Comparison of ENCODE assay signal across 12 mouse cellular contexts in genomic region chr2:29672746-29673536, GRCm38 (mm10). TPM values are rescaled to one million over a fixed set of nuclear protein-coding genes. Genes with fewer than 3 reads are reported as not detected.
DNase-seq lines count a peak whose midpoint lies in the region; ATAC-seq and TF ChIP-seq lines count a peak whose summit lies in the region.
"Had no signal": no experiment of that assay in that cellular context is flagged by ENCODE, and none has a peak within 500 bp of the region (broad histone marks: within the 10 kb centered on the region; RNA-seq: fewer than 3 reads in every experiment).

No protein-coding gene starts in this region.

- H3K9ac ChIP-seq in embryonic facial prominence, embryonic 14.5 days (ENCODE audit: low read depth, low read length), result no peak overlapping the region
- H3K9ac ChIP-seq: forebrain, embryonic 15.5 days; liver, embryonic 14.5 days; neural tube, embryonic 12.5 days had no signal

- H3K27ac ChIP-seq in embryonic facial prominence, embryonic 14.5 days (replicated peaks; ENCODE audit: low read depth, low read length), result 0 out of 2 replicates have a peak overlapping the region, but pooled peaks have one; percentile 13
- no peak overlapping the region for H3K27ac ChIP-seq in embryonic facial prominence, embryonic 10.5 days (replicated peaks)
- H3K27ac ChIP-seq: forebrain, embryonic 15.5 days; liver, embryonic 14.5 days; neural tube, embryonic 12.5 days had no signal

- 84% methylated on average over 7 of the region's 7 CpGs for WGBS in embryonic facial prominence, embryonic 14.5 days
- WGBS in embryonic facial prominence, embryonic 10.5 days, result 87% methylated on average over 7 of the region's 7 CpGs
- WGBS in lung, adult 2 months, result 63% methylated on average over 7 of the region's 7 CpGs

- H3K9me3 ChIP-seq in embryonic facial prominence, embryonic 14.5 days (ENCODE audit: control insufficient read depth, low read length), result no peaks in the 10 kb centered on the region
- H3K9me3 ChIP-seq in embryonic facial prominence, embryonic 10.5 days, result no peaks in the 10 kb centered on the region
- H3K9me3 ChIP-seq: forebrain, embryonic 15.5 days; neural tube, embryonic 12.5 days had no signal

- no peak for TF ChIP-seq POLR2A in lung, adult 2 months (IDR thresholded peaks at IDR 0.05; ENCODE audit: borderline replicate concordance, extremely low read depth, low read depth, low read length)

- no peak overlapping the region for H3K4me3 ChIP-seq in embryonic facial prominence, embryonic 14.5 days (ENCODE audit: low read depth, low read length)
- no peak overlapping the region for H3K4me3 ChIP-seq in embryonic facial prominence, embryonic 10.5 days
- H3K4me3 ChIP-seq in lung, adult 2 months (replicated peaks; ENCODE audit: extremely low read depth, low read depth, low read length), result no peak overlapping the region
- H3K4me3 ChIP-seq: forebrain, embryonic 15.5 days; neural tube, embryonic 12.5 days had no signal

- H3K36me3 ChIP-seq in embryonic facial prominence, embryonic 14.5 days (ENCODE audit: control insufficient read depth, insufficient read depth, low read length), result no peaks in the 10 kb centered on the region
- H3K36me3 ChIP-seq in embryonic facial prominence, embryonic 10.5 days (replicated peaks), result peaks cover 5% of the 10 kb centered on the region; the same call in 1 of the 2 replicates
- H3K36me3 ChIP-seq: forebrain, embryonic 15.5 days; neural tube, embryonic 12.5 days had no signal

- no peak for ATAC-seq in embryonic facial prominence, embryonic 14.5 days (ENCODE audit: low read depth)
- ATAC-seq in megakaryocyte, adult 5-6 weeks (ENCODE audit: poor library complexity, severe bottlenecking), result peak; percentile 92
- ATAC-seq: forebrain, embryonic 15.5 days had no signal

- TF ChIP-seq CTCF in lung, adult 2 months (IDR thresholded peaks at IDR 0.05; ENCODE audit: insufficient read depth, low read length), result no peak

- H3K27me3 ChIP-seq in embryonic facial prominence, embryonic 14.5 days (replicated peaks; ENCODE audit: control insufficient read depth, insufficient read depth, low read length), result no peaks in the 10 kb centered on the region
- no peaks in the 10 kb centered on the region for H3K27me3 ChIP-seq in embryonic facial prominence, embryonic 10.5 days (replicated peaks; ENCODE audit: low read depth, poor library complexity, severe bottlenecking)
- H3K27me3 ChIP-seq: forebrain, embryonic 15.5 days; neural tube, embryonic 12.5 days had no signal

- no peak for DNase-seq in embryonic facial prominence, embryonic 14.5 days (ENCODE audit: low spot score)
- DNase-seq in embryonic facial prominence, embryonic 10.5 days (ENCODE audit: low spot score), result no peak
- DNase-seq in lung, postnatal 36 days, result peak; percentile 65
- no peak for DNase-seq in lung, adult 2 months
- DNase-seq in thymus, postnatal 14 days, result peak; percentile 63
- DNase-seq in adipocyte (ENCODE audit: low spot score), result no peak
- DNase-seq in urinary bladder, adult 18-20 months (ENCODE audit: low spot score in 2 of 2), result no peak
- DNase-seq: kidney, postnatal 14 days had no signal

- H3K4me2 ChIP-seq in embryonic facial prominence, embryonic 14.5 days (ENCODE audit: low read depth, low read length), result no peak overlapping the region
- H3K4me2 ChIP-seq: forebrain, embryonic 15.5 days; neural tube, embryonic 12.5 days had no signal

- H3K4me1 ChIP-seq in embryonic facial prominence, embryonic 14.5 days (ENCODE audit: control insufficient read depth, insufficient read depth, low read length), result peaks cover 28% of the 10 kb centered on the region
- H3K4me1 ChIP-seq in embryonic facial prominence, embryonic 10.5 days, result peaks cover 24% of the 10 kb centered on the region
- peaks cover 34% of the 10 kb centered on the region for H3K4me1 ChIP-seq in lung, adult 2 months (ENCODE audit: control insufficient read depth, insufficient read depth, low read length)

RNA-seq across cellular contexts. Expression of gene Rapgef1, which starts 53.4 kb away (rescaled TPM):
- 19.0 and 22.4 TPM in 2 replicates for polyA plus RNA-seq in embryonic facial prominence, embryonic 14.5 days (2014; fragmentation: Nextera tagmentation; extraction: Ambion mirVana)
- 16.5 and 17.3 TPM in 2 replicates for polyA plus RNA-seq in embryonic facial prominence, embryonic 10.5 days (2016; fragmentation: Nextera tagmentation; extraction: Ambion mirVana)
- 52.4 and 65.2 TPM in 2 replicates for polyA plus RNA-seq in lung, adult 2 months (2012; rRNA removed)
- total RNA-seq in megakaryocyte, adult 5-6 weeks (2015), result 20.1 and 20.2 TPM in 2 replicates
- 22.7 and 22.8 TPM in 2 replicates for total RNA-seq in megakaryocyte, adult 5-6 weeks (2017)

Comparison
In these comparisons a context has a peak if more than half of its experiments do, and no peak if none do; other contexts are left out.
1. DNase-seq: peak in lung, postnatal 36 days (single experiment) and thymus, postnatal 14 days (single experiment); none in embryonic facial prominence, embryonic 14.5 days (single experiment), embryonic facial prominence, embryonic 10.5 days (single experiment), lung, adult 2 months (single experiment), adipocyte (single experiment) and urinary bladder, adult 18-20 months (0 of 2).